Mouse (Mus musculus): ENCODE data around the gene Top3b. TPM values are rescaled to one million over a fixed set of nuclear protein-coding genes. Genes with fewer than 3 reads are reported as not detected.
"Not testable (repeated sequence)": the region's sequence is repeated elsewhere in the genome, so short reads cannot be mapped to it uniquely, and the experiment has no call there.

The Top3b gene
- polyA plus RNA-seq (2012; rRNA removed), result 97.3 and 103 TPM in 2 replicates

DNA sequence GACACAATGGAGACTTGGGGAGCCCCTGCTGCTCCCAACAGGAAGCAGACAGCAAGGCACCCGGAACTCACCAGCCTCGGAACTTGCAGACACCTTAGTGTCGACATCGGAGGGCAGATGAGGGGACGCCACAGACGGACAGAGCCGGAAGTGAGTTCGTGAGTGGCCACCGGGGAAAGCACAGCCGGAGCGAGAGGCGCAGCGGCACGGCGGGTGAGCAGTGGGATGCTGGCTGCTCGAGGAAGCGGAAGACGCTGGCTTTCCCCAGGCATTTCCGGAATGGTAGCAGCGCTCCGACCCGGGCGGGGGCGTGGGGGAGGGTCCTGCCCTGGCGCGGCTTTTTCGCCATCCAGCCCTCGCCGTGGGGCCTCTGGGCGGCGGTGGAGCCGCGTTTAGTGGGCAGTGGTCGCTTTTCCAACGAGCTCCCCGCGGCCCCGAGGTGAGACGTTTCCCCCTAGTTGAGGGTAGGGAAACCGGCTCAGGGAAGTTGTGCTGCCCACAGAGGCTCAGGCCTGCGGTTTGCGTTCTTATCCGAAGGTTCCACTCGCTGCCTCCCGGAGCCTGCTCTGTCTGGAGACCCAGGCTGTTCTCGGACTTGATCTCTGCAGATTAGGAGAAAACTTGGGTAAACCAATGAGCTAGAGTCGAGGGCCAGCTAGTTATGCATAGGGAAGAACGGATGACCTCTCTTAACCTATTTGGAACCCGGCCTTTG is at the start of gene Top3b, which contains the start of gene Vpreb1:
TSS of gene Top3b (plus strand) at position 120 of the 715 bp plus-strand sequence.
TSS of gene Vpreb1 (minus strand) at position 227 of the 715 bp plus-strand sequence.
- peak; percentile 99 for DNase-seq (ENCODE audit: low read depth)
- peak; percentile 63; the same call in 1 of the 2 replicates for TF ChIP-seq POLR2A (IDR thresholded peaks at IDR 0.05; ENCODE audit: borderline replicate concordance, extremely low read depth, insufficient read depth, insufficient read length, poor library complexity, severe bottlenecking)
- TF ChIP-seq CTCF (IDR thresholded peaks at IDR 0.05; ENCODE audit: borderline replicate concordance, extremely low read depth, insufficient read depth, insufficient read length), result peak; percentile 20; the same call in 1 of the 2 replicates

DNA sequence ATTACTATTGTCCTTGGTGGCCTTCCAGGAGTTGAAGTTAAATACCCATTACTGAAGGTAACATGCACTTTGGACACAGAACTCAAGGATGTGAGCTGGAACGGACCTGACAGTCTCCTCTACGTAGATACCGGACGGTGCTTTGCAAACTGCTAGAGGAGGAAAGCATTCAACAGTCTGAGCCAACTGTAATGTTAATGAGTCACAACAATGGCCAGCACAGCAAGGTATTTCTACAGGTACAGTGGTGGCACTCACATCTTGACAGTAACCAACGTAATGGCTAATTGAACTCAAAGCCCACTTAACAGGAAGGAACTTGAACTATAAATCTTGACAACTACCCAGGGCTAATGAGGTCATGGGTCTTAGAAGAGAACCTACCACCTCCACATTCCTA is 45.1 kb upstream of the Top3b start:
- TF ChIP-seq CTCF (IDR thresholded peaks at IDR 0.05; ENCODE audit: borderline replicate concordance, extremely low read depth, insufficient read depth, insufficient read length) (no peak), POLR2A (IDR thresholded peaks at IDR 0.05; ENCODE audit: borderline replicate concordance, extremely low read depth, insufficient read depth, insufficient read length, poor library complexity, severe bottlenecking) (no peak)
- no peak for DNase-seq (ENCODE audit: low read depth)

DNA sequence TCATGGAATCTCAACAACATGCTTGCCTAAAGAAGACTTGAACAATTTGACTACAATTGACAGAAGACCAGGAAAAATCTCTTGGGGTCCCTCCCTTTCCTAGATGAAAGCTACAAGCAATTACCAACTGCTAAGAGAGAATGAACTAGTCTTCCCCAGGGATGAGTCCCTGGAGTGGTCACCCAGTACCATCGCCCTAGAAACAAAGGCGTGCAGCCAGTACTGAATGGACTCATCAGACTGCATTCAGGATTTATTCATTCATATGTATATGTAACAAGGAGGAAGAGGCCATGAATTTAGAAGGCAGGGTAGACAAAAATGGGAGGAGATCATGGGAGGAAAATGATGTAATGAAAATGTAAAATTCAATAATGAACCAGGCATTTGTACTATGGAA is 44.3 kb upstream of the Top3b start:
- DNase-seq (ENCODE audit: low read depth), result no peak
- no peak for TF ChIP-seq POLR2A (IDR thresholded peaks at IDR 0.05; ENCODE audit: borderline replicate concordance, extremely low read depth, insufficient read depth, insufficient read length, poor library complexity, severe bottlenecking)

DNA sequence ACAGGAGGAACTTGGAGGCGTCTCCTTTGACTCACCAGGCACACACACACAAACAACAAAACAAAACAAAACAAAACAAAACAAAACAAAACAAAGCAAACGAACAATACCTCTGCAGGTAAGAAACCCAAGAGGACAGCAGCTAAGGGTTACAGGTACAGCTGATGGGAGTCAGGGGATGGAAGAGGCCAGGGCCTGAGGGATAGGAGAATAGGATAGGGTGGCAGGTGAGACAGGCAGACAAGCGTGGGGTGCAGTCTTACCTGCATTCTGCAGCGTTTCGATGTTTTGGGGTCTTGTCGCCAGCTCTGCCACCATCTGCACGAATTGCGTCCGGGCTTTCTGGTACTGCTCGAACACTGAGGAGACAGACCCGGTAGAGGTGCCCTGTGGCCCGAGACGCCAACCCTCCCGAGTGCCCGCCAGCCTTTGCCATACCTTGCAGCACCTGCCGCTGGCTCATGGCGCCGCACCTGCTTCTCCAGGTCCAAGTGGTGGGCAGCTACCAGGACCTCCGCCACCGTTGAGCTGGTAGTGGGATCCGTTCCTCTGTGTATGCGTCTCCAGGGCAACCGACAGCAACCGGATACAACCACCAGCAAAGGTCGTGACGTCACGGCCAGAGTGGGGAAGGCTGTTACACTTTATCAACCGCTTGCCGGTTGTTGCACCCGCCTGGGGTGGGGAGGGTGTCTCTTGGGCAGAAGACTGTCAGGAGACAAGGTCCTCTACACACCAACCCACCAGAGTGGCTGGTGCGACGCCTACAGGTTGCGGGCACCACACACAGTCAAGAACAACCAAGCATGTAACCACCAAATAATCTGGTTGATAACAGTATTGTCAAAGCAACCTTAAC is 41.5 kb upstream of the Top3b start, which contains the start of gene Spag6l:
TSS of gene Spag6l (minus strand) at position 700 of the 859 bp plus-strand sequence.
- DNase-seq (ENCODE audit: low read depth), result peak; percentile 89

DNA sequence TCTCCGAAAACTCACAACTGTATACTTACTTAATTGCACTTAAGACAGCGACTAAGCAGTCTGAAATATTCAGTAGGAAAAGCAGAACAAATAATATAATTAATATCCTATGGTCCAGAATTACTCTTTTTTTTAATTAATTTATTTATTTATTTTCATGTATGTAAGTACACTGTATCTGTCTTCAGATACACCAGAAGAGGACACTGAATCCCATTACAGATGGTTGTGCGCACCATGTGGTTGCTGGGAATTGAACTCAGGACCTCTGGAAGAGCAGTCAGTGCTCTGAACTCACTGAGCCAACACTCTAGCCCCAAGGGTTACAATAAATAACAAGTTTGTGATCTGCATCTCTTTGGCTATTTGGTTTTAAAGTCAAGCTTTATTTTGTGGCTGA is 40.9 kb upstream of the Top3b start:
- TF ChIP-seq CTCF (IDR thresholded peaks at IDR 0.05; ENCODE audit: borderline replicate concordance, extremely low read depth, insufficient read depth, insufficient read length) (no peak), POLR2A (IDR thresholded peaks at IDR 0.05; ENCODE audit: borderline replicate concordance, extremely low read depth, insufficient read depth, insufficient read length, poor library complexity, severe bottlenecking) (no peak)
- DNase-seq (ENCODE audit: low read depth), result no peak

More for the DNA sequence above, 41.5 kb upstream of the Top3b start, which contains the start of gene Spag6l:
- TF ChIP-seq POLR2A (IDR thresholded peaks at IDR 0.05; ENCODE audit: borderline replicate concordance, extremely low read depth, insufficient read depth, insufficient read length, poor library complexity, severe bottlenecking) (no peak), CTCF (IDR thresholded peaks at IDR 0.05; ENCODE audit: borderline replicate concordance, extremely low read depth, insufficient read depth, insufficient read length) (peak; percentile 52; the same call in 1 of the 2 replicates)

DNA sequence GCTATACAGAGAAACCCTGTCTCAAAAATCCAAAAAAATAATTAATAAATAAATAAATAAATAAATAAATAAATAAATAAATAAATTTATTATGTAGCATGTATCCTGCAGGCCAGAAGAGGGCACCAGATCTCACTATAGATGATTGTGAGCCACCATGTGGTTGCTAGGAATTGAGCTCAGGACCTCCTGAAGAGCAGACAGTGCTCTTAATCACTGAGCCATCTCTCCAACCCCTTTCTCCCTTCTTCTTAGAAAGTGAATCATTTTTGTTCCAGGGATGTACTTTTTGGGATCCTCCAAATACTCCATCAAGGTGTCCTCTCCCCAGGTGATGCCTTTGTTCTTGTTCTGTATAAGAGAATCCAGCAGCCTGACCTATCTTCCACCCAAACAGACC is 21.3 kb upstream of the Top3b start:
- DNase-seq (ENCODE audit: low read depth), result no peak
- TF ChIP-seq POLR2A (IDR thresholded peaks at IDR 0.05; ENCODE audit: borderline replicate concordance, extremely low read depth, insufficient read depth, insufficient read length, poor library complexity, severe bottlenecking) (no peak), CTCF (IDR thresholded peaks at IDR 0.05; ENCODE audit: borderline replicate concordance, extremely low read depth, insufficient read depth, insufficient read length) (no peak)

DNA sequence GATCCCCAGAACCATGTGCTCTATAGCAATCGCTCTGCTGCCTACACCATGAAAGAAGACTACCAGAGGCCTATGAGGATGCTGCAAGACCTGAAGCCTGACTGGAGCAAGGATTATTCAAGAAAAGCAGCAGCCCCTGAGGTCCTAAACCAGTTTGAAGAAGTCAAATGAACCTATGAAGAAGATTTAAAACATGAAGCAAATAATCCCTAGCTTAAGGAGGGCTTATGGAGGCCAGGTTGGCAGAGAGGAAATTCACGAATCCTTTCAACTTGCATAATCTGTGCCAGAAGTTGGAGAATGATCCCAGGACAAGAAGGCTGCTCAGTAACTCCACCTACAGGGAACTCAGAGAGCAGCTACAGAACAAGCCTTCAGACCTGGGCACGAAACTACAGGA is 18.1 kb upstream of the Top3b start:
- TF ChIP-seq CTCF (IDR thresholded peaks at IDR 0.05; ENCODE audit: borderline replicate concordance, extremely low read depth, insufficient read depth, insufficient read length) (no peak), POLR2A (IDR thresholded peaks at IDR 0.05; ENCODE audit: borderline replicate concordance, extremely low read depth, insufficient read depth, insufficient read length, poor library complexity, severe bottlenecking) (no peak)
- no peak for DNase-seq (ENCODE audit: low read depth)

DNA sequence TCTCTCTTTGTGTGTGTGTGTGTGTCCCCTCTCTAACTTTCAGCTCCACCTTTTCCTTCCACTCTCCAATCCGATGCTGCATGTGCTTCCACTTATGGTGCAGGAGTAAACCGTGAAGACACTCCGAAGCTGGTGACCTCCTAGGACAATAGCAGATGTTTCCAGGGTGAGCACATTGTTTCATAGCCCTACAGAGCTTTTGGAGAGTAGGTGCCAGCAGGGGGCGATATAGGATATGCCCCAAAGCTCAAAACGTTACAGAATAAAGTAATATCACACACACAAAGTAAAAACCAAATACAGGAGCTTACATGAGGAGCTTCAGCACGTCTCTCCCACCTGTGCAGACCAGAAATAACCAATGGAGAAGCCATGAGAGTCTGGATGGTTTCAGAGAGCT is 15.7 kb upstream of the Top3b start:
- no peak for TF ChIP-seq POLR2A (IDR thresholded peaks at IDR 0.05; ENCODE audit: borderline replicate concordance, extremely low read depth, insufficient read depth, insufficient read length, poor library complexity, severe bottlenecking)
- TF ChIP-seq CTCF (IDR thresholded peaks at IDR 0.05; ENCODE audit: borderline replicate concordance, extremely low read depth, insufficient read depth, insufficient read length), result peak; percentile 23; the same call in 1 of the 2 replicates
- peak; percentile 13 for DNase-seq (ENCODE audit: low read depth)

DNA sequence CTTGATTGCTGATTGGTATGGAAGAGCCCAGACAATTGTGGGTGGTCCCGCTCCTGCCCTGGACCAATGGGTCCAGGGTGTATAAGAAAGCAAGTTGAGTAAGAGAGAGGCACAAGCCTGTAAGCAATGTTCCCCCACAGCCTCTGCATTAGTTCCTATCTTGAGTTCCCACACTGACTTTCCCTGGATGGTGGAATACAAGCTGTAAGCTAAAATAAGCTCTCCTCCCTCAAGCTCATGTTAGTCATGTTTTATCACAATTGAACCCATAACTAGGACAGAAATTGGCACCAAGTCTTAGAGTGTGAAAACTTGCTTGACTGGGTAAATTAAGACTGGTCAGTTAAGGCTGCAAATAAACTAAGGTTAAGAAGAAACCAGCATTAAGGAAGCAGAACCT is 15.0 kb upstream of the Top3b start:
- no peak for DNase-seq (ENCODE audit: low read depth)
- no peak for TF ChIP-seq POLR2A (IDR thresholded peaks at IDR 0.05; ENCODE audit: borderline replicate concordance, extremely low read depth, insufficient read depth, insufficient read length, poor library complexity, severe bottlenecking)
- no peak for TF ChIP-seq CTCF (IDR thresholded peaks at IDR 0.05; ENCODE audit: borderline replicate concordance, extremely low read depth, insufficient read depth, insufficient read length)

DNA sequence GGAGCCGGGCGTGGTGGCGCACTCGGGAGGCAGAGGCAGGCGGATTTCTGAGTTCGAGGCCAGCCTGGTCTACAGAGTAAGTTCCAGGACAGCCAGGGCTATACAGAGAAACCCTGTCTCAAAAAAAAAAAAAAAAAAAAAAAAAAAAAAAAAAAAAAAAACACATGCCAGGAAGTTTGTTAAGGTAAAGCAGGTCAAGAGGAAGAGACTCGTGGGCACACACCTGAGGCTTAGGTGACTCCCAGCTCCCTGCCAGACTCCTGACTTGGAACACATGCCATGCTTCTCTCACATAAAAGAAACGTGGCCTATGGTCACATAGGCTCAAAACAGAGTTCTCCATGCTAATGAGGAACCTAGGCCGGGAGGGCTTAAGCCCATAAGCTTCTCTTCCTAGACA is 14.5 kb upstream of the Top3b start:
- DNase-seq (ENCODE audit: low read depth), result not testable (repeated sequence)

DNA sequence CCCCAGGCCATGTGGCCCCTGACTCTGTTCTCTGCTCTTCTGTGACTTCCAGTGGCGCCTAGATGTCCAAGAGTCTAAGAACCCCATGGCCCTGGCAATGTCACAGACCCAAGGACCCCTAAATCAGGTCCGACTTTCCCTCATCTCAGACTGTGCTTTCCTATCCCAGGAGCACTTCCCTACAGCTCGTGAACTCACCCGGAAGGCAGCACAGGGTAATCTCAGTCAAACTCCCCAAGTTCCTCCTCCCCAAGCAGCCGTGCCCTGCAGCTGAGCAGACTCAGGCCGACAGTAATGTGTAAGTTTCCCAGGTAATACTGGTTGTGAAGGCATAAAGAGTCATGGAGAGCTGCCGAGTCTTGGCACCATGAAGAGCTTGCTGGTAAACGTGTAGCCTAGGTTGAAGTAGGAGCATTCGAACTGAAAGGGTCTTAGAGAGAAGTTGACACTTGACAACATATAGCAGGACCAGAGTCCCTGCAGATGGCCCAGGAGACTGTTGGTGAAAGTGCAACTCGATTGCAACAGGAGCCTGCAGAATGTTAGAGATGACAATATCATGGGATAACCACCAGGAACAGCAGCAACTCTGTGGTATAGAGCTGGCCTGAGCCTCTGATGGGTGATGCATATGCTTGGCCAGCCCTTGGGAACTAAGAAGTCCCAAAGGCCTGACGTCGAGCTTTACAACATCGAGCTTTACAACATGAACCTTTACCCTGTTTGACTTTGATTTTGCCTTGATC is 13.6 kb upstream of the Top3b start:
- TF ChIP-seq POLR2A (IDR thresholded peaks at IDR 0.05; ENCODE audit: borderline replicate concordance, extremely low read depth, insufficient read depth, insufficient read length, poor library complexity, severe bottlenecking) (no peak), CTCF (IDR thresholded peaks at IDR 0.05; ENCODE audit: borderline replicate concordance, extremely low read depth, insufficient read depth, insufficient read length) (no peak)
- no peak for DNase-seq (ENCODE audit: low read depth)

Measured in brain, embryonic 14.5 days (tissue).